Mouse (Mus musculus): ENCODE data around the gene Tcerg1l. TPM values are rescaled to one million over a fixed set of nuclear protein-coding genes. Genes with fewer than 3 reads are reported as not detected.

The Tcerg1l gene
- total and polyA plus RNA-seq, 3 experiments: not detected

GRCm38 (mm10) chr7:138379221-138379620, 18.3 kb downstream of the Tcerg1l start:
- no peaks in the 10 kb centered on the region for H3K4me1 ChIP-seq (ENCODE audit: control insufficient read depth in 1 of 2, insufficient read depth in 2 of 2, low read length in 2 of 2)
- H3K27me3 ChIP-seq (ENCODE audit: control insufficient read depth in 1 of 2, insufficient read depth in 2 of 2, low read length in 2 of 2): no peaks in the 10 kb centered on the region
- no peaks in the 10 kb centered on the region for H3K79me2 ChIP-seq (ENCODE audit: control insufficient read depth, insufficient read depth, low read length, poor library complexity)
- H3K9me3 ChIP-seq (replicated peaks; ENCODE audit: insufficient read depth, low read length): no peaks in the 10 kb centered on the region
- H3K4me3 ChIP-seq (ENCODE audit: control insufficient read depth in 1 of 2, insufficient read depth in 1 of 2, low read depth in 2 of 2, low read length in 2 of 2): no peak overlapping the region
- DNase-seq (ENCODE audit: low read depth, low spot score): no peak
- H3K36me3 ChIP-seq (ENCODE audit: control insufficient read depth in 1 of 2, insufficient read depth in 2 of 2, low read length in 2 of 2): no peaks in the 10 kb centered on the region
- no peak overlapping the region for H3K9ac ChIP-seq (ENCODE audit: control insufficient read depth, low read depth, low read length, poor library complexity, severe bottlenecking)
- TF ChIP-seq TCF12 (IDR thresholded peaks at IDR 0.05; ENCODE audit: low read depth, low read length): no peak
- TF ChIP-seq ETS1 (IDR thresholded peaks at IDR 0.05; ENCODE audit: low read depth, low read length): no peak
- no peak overlapping the region for H3K27ac ChIP-seq (ENCODE audit: control insufficient read depth, low read depth, low read length)

GRCm38 (mm10) chr7:138378546-138378945, 19.0 kb downstream of the Tcerg1l start:
- Histone ChIP-seq H3K9me3 (replicated peaks; ENCODE audit: insufficient read depth, low read length) (no peaks in the 10 kb centered on the region), H3K27ac (ENCODE audit: control insufficient read depth, low read depth, low read length) (no peak overlapping the region), H3K79me2 (ENCODE audit: control insufficient read depth, insufficient read depth, low read length, poor library complexity) (no peaks in the 10 kb centered on the region), H3K27me3 (ENCODE audit: control insufficient read depth in 1 of 2, insufficient read depth in 2 of 2, low read length in 2 of 2) (no peaks in the 10 kb centered on the region), H3K4me3 (ENCODE audit: control insufficient read depth in 1 of 2, insufficient read depth in 1 of 2, low read depth in 2 of 2, low read length in 2 of 2) (no peak overlapping the region), H3K36me3 (ENCODE audit: control insufficient read depth in 1 of 2, insufficient read depth in 2 of 2, low read length in 2 of 2) (no peaks in the 10 kb centered on the region), H3K4me1 (ENCODE audit: control insufficient read depth in 1 of 2, insufficient read depth in 2 of 2, low read length in 2 of 2) (no peaks in the 10 kb centered on the region), H3K9ac (ENCODE audit: control insufficient read depth, low read depth, low read length, poor library complexity, severe bottlenecking) (no peak overlapping the region)
- DNase-seq (ENCODE audit: low read depth, low spot score): no peak
- TF ChIP-seq E2F4 (IDR thresholded peaks at IDR 0.05; ENCODE audit: borderline replicate concordance, low read depth, low read length): no peak
- TF ChIP-seq MYC (IDR thresholded peaks at IDR 0.05; ENCODE audit: low read depth, low read length): no peak
- no peak for TF ChIP-seq CHD1 (IDR thresholded peaks at IDR 0.05; ENCODE audit: low read depth, low read length)
- TF ChIP-seq ETS1 (IDR thresholded peaks at IDR 0.05; ENCODE audit: low read depth, low read length): no peak
- TF ChIP-seq BHLHE40 (IDR thresholded peaks at IDR 0.05; ENCODE audit: borderline replicate concordance, low read depth, low read length): no peak
- no peak for TF ChIP-seq MAZ (IDR thresholded peaks at IDR 0.05; ENCODE audit: low read depth, low read length)
- no peak for TF ChIP-seq ZMIZ1 (IDR thresholded peaks at IDR 0.05; ENCODE audit: low read depth, low read length)
- no peak for TF ChIP-seq NELFE (IDR thresholded peaks at IDR 0.05; ENCODE audit: low read depth, low read length)
- TF ChIP-seq RCOR1 (IDR thresholded peaks at IDR 0.05; ENCODE audit: low read depth, low read length): no peak

- no peak overlapping the region for H3K9ac ChIP-seq (ENCODE audit: control insufficient read depth, low read depth, low read length, poor library complexity, severe bottlenecking)
- no peaks in the 10 kb centered on the region for H3K36me3 ChIP-seq (ENCODE audit: control insufficient read depth in 1 of 2, insufficient read depth in 2 of 2, low read length in 2 of 2)
- H3K79me2 ChIP-seq (ENCODE audit: control insufficient read depth, insufficient read depth, low read length, poor library complexity): no peaks in the 10 kb centered on the region
- H3K27me3 ChIP-seq (ENCODE audit: control insufficient read depth in 1 of 2, insufficient read depth in 2 of 2, low read length in 2 of 2): no peaks in the 10 kb centered on the region
- H3K4me3 ChIP-seq (ENCODE audit: control insufficient read depth in 1 of 2, insufficient read depth in 1 of 2, low read depth in 2 of 2, low read length in 2 of 2): no peak overlapping the region
- no peak overlapping the region for H3K27ac ChIP-seq (ENCODE audit: control insufficient read depth, low read depth, low read length)
- no peak for TF ChIP-seq GATA1 (IDR thresholded peaks at IDR 0.05; ENCODE audit: low read depth, low read length)
- H3K4me1 ChIP-seq (ENCODE audit: control insufficient read depth in 1 of 2, insufficient read depth in 2 of 2, low read length in 2 of 2): no peaks in the 10 kb centered on the region
- no peak for DNase-seq (ENCODE audit: low read depth, low spot score)
- no peaks in the 10 kb centered on the region for H3K9me3 ChIP-seq (replicated peaks; ENCODE audit: insufficient read depth, low read length)
Observed at GRCm38 (mm10) chr7:138375573-138375972, 22.0 kb downstream of the Tcerg1l start.
